Mouse (Mus musculus) forebrain, embryonic 12.5 days (tissue): ENCODE measurements around the gene Pltp. TPM values are rescaled to one million over a fixed set of nuclear protein-coding genes. Genes with fewer than 3 reads are reported as not detected.
"Not testable (repeated sequence)": the region's sequence is repeated elsewhere in the genome, so short reads cannot be mapped to it uniquely, and the experiment has no call there.

Experiments
- ATAC-seq: fragments of 200-750 bp; cut with Nextera tagmentation; 2 replicates; pipeline ENCODE4 v1.8.0; 2017; ENCODE audit warnings: moderate TSS enrichment; ENCODE audit not compliant: low FRiP score
- H3K27ac ChIP-seq: fragments of 300-500 bp; sonication (generic); 2 replicates; pipeline ENCODE4 v1.5.1; 2016; ENCODE audit warnings: mild to moderate bottlenecking
- H3K27me3 ChIP-seq: fragments of 300-500 bp; sonication (generic); 2 replicates; pipeline ENCODE4 v1.6.1; 2016; ENCODE audit warnings: mild to moderate bottlenecking
- H3K36me3 ChIP-seq: fragments of 300-500 bp; sonication (generic); replicated peaks from 2 replicates; pipeline ENCODE4 v1.6.1; 2016; ENCODE audit warnings: mild to moderate bottlenecking
- H3K4me1 ChIP-seq: fragments of 300-500 bp; sonication (generic); 2 replicates; pipeline ENCODE4 v1.6.1; 2016
- H3K4me2 ChIP-seq: fragments of 300-500 bp; sonication (generic); 2 replicates; pipeline ENCODE4 v1.6.1; 2016; ENCODE audit warnings: mild to moderate bottlenecking, moderate library complexity
- H3K4me3 ChIP-seq: fragments of 300-500 bp; sonication (generic); replicated peaks from 2 replicates; pipeline ENCODE4 v1.5.1; 2016; ENCODE audit warnings: mild to moderate bottlenecking
- H3K9ac ChIP-seq: fragments of 300-500 bp; sonication (generic); 2 replicates; pipeline ENCODE4 v1.6.1; 2016; ENCODE audit warnings: mild to moderate bottlenecking
- H3K9me3 ChIP-seq: fragments of 300-500 bp; sonication (generic); 2 replicates; pipeline ENCODE4 v1.6.1; 2016
- WGBS: fragments of 180-500 bp; shearing (Covaris S2); methylation state at CpG from one replicate; pipeline ENCODE4 v1.1.7; 2016; 5-methylcytosine and 5-hydroxymethylcytosine counted together
- polyA plus RNA-seq: library from polyadenylated mRNA; unstranded; fragments of >200 nt; fragmentation: Nextera tagmentation; extraction: Ambion mirVana; gene quantifications from 2 replicates; pipeline ENCODE4 v1.2.1, GENCODE M21; 2016

The Pltp gene
- polyA plus RNA-seq, 1 experiment from 2014 or later: 40.4 TPM

DNA sequence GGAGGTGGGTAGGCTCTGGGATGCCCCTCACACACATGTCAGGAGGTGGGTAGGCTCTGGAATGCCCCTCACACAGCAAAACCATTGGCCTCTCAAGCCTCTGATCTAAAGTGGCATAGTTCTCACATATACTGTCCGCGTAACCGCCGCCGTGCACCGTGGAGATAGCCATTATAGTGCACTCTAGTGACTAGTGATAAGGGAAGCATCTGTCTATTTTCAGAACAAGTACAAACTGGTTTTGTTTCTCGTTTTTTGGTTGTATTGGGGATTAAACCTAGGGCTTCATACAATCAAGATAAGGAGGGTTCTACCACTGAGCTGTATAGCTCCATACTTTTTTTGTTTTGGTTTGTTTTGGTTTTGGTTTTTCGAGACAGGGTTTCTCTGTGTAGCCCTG lies 41.7 kb downstream of the Pltp start:
- H3K4me2 ChIP-seq: no peak overlapping the region
- 89% methylated on average over 8 of the region's 8 CpGs for WGBS
- no peak overlapping the region for H3K4me3 ChIP-seq
- no peak for ATAC-seq
- H3K36me3 ChIP-seq: peaks cover 9% of the 10 kb centered on the region
- no peaks in the 10 kb centered on the region for H3K27me3 ChIP-seq
- H3K9me3 ChIP-seq: no peaks in the 10 kb centered on the region
- no peak overlapping the region for H3K27ac ChIP-seq
- no peaks in the 10 kb centered on the region; the same call in 1 of the 2 replicates for H3K4me1 ChIP-seq
- H3K9ac ChIP-seq: no peak overlapping the region

DNA sequence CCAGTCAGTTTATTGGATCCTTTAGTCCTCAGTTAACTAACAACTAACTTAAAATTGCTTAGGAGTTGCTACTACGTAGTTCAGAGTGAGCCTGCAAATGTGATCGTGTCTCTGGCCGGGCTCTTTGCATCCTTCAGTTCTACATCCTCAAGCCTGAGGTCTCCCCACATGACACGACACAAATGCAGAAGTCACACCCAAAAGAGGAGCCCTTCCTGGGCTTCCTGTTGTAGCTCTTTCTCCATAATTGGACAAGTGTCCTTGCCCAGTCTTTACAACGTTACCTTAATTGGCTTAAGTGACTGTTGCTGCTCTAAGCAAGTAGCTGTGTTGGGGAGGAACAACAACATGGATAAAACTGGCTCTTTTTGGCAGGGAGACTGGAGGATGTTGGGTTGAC lies 42.2 kb downstream of the Pltp start:
- ATAC-seq: no peak
- 89% methylated on average over 5 of the region's 5 CpGs for WGBS

DNA sequence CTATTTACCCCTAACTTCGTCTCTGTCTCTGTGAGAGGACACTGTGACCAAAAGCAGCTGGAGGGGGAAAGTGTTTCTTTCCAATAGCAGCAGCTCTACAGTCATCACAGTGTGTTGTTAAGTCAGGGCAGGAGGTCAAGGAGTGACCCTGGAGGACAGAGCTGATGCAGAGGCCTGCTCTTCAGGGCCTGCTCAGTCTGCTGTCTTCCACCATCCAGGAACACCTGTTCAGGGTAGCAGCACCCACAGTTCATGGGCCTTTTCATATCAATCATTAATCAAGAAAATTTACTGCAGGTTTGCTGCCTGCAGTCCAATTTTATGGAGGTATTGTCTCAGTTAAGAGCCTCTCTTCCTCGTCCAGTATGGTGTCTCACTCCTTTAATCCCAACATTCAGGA lies 44.0 kb downstream of the Pltp start:
- Histone ChIP-seq H3K27ac (no peak overlapping the region), H3K4me1 (no peaks in the 10 kb centered on the region; the same call in 1 of the 2 replicates), H3K4me3 (no peak overlapping the region), H3K9me3 (no peaks in the 10 kb centered on the region), H3K4me2 (no peak overlapping the region), H3K9ac (no peak overlapping the region), H3K27me3 (no peaks in the 10 kb centered on the region), H3K36me3 (no peaks in the 10 kb centered on the region; the same call in 1 of the 2 replicates)
- WGBS: 66% methylated on average over 2 of the region's 2 CpGs
- no peak for ATAC-seq

More for the DNA sequence above, 42.2 kb downstream of the Pltp start:
- no peaks in the 10 kb centered on the region for H3K9me3 ChIP-seq
- H3K9ac ChIP-seq: no peak overlapping the region
- no peak overlapping the region for H3K4me2 ChIP-seq
- no peak overlapping the region for H3K4me3 ChIP-seq
- peaks cover 5% of the 10 kb centered on the region; the same call in 1 of the 2 replicates for H3K36me3 ChIP-seq
- no peaks in the 10 kb centered on the region; the same call in 1 of the 2 replicates for H3K4me1 ChIP-seq
- H3K27ac ChIP-seq: no peak overlapping the region
- H3K27me3 ChIP-seq: no peaks in the 10 kb centered on the region

DNA sequence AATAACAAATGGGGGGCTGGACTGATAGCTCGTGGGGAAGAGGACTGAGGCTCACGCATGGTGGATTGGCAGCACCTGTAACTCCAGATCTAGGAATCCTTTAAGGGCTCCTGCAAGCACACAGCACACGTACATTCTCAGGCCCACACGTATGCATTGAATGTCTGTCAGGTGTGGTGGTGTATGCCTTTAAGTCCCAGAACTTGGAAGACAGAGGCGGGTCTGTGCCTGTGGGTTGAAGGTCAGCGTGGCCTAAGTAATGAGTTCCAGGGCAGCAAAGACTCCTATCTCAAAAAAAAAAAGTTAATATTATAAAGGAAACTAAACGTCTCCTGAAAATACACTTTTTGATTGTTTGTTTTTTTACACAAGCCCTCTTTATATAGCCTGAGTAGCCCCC lies 50.9 kb downstream of the Pltp start:
- no peak overlapping the region for H3K4me3 ChIP-seq
- H3K4me1 ChIP-seq: peaks cover 23% of the 10 kb centered on the region
- H3K27me3 ChIP-seq: no peaks in the 10 kb centered on the region
- ATAC-seq: no peak
- no peaks in the 10 kb centered on the region; the same call in 1 of the 2 replicates for H3K36me3 ChIP-seq
- H3K9me3 ChIP-seq: no peaks in the 10 kb centered on the region
- H3K27ac ChIP-seq: no peak overlapping the region
- H3K9ac ChIP-seq: no peak overlapping the region
- WGBS: 85% methylated on average over 7 of the region's 7 CpGs
- H3K4me2 ChIP-seq: no peak overlapping the region

DNA sequence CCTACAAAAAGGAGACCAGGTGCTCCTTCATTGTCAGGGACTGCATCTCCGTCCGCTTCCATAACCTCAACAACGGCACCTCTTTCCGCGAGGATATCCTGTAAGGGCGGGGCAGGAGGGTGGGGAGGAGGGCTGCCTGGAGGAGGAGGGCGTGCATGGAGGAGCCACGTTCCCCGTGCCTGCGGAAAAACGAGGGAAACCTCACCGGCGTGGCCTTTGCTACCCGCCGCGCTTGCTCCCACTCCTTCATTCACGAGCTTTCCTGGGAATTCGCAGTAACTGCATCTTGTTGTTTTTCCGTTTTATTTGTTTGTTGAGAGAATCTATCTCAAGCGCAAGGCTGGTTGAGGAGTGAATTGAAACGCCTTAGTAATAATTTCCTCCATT lies 52.2 kb downstream of the Pltp start:
- H3K27me3 ChIP-seq: no peaks in the 10 kb centered on the region
- H3K9me3 ChIP-seq: no peaks in the 10 kb centered on the region
- H3K4me1 ChIP-seq: peaks cover 23% of the 10 kb centered on the region
- peaks cover 5% of the 10 kb centered on the region; the same call in 1 of the 2 replicates for H3K36me3 ChIP-seq
- H3K4me2 ChIP-seq: peak overlapping the region; percentile 91
- peak; percentile 72 for ATAC-seq
- peak overlapping the region; percentile 74 for H3K4me3 ChIP-seq
- peak overlapping the region; percentile 83 for H3K27ac ChIP-seq
- peak overlapping the region; percentile 76 for H3K9ac ChIP-seq
- under 1% methylated on average over 21 of the region's 21 CpGs for WGBS

DNA sequence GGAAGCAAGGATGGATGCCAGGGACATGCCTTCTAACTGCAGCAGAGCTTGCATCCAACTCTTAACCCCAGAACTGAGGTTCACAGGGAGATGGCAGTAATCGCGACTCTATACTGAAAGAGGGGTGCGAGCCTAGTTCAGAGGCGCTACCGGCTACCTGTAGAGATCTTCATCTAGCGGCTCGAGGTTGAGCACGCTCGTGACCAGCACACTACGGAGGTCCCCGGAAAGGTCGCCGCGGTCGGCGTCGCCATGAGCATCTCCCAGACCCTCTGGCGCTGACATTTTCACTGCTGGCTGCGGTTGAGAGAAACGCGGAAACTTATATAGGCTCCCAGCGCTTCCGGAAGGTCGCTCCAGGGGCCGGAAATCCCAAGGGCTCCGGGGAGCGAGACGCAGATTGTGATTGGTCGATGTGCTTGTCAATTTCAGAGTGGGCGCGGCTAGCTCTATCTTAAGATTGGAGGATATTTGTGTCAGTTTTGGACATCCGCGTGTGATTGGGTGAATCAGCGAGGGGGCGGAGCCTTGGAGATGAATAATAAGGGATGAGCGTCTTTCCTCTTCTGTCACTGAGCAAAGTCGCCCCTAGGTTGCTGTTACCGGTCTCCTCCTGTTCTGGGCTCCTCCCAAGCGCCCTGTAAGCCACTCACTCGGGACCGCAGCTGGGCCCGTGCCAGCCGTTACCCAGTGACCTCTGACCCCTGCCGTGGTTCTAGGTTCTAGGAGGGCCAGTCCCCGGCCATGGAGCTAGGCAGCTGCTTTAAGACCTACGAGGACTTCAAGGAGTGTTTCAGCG lies 52.8 kb downstream of the Pltp start, which contains the start of the genes Acot8 and Zswim3:
Gene Acot8, minus strand, starts transcription at position 350 of the 799 bp plus-strand sequence.
Gene Zswim3, plus strand, starts transcription at position 566 of the 799 bp plus-strand sequence.
- Histone ChIP-seq H3K9ac (peak within 1 kb of the TSS; percentile 87), H3K4me2 (peak within 1 kb of the TSS; percentile 91), H3K36me3 (peaks cover 9% of the 10 kb centered on the region; the same call in 1 of the 2 replicates), H3K4me1 (peaks cover 23% of the 10 kb centered on the region), H3K27me3 (no peaks in the 10 kb centered on the region), H3K9me3 (no peaks in the 10 kb centered on the region), H3K27ac (peak within 1 kb of the TSS; percentile 83), H3K4me3 (peak within 1 kb of the TSS; percentile 74)
- peak; percentile 97 for ATAC-seq
- under 1% methylated on average over 47 of the region's 47 CpGs for WGBS

DNA sequence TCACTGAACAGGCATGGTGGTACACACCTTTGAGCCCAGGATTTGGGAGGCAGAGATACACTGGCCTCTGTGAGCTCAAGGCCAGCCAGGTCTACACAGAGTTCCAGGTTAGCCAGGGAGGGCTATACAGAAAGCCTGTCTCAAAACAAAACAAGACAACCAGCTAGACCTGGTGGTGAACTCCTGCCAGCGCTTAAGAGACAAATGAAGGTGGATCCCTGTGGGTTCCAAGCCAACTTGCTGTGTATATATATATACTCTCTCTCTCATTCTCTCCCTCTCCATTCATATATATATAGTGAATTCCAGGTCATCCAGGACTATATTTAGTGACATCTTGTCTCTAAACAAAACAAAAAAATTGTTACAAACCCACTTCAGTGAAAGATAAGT lies 53.6 kb downstream of the Pltp start:
- H3K4me3 ChIP-seq: peak overlapping the region; percentile 74
- peak overlapping the region; percentile 87 for H3K4me2 ChIP-seq
- H3K27me3 ChIP-seq: no peaks in the 10 kb centered on the region
- peaks cover 23% of the 10 kb centered on the region for H3K4me1 ChIP-seq
- no peak for ATAC-seq
- H3K9me3 ChIP-seq: no peaks in the 10 kb centered on the region
- WGBS: 74% methylated on average over 1 of the region's 1 CpGs
- H3K27ac ChIP-seq: no peak overlapping the region
- H3K36me3 ChIP-seq: peaks cover 17% of the 10 kb centered on the region; the same call in 1 of the 2 replicates
- peak overlapping the region; percentile 87 for H3K9ac ChIP-seq

DNA sequence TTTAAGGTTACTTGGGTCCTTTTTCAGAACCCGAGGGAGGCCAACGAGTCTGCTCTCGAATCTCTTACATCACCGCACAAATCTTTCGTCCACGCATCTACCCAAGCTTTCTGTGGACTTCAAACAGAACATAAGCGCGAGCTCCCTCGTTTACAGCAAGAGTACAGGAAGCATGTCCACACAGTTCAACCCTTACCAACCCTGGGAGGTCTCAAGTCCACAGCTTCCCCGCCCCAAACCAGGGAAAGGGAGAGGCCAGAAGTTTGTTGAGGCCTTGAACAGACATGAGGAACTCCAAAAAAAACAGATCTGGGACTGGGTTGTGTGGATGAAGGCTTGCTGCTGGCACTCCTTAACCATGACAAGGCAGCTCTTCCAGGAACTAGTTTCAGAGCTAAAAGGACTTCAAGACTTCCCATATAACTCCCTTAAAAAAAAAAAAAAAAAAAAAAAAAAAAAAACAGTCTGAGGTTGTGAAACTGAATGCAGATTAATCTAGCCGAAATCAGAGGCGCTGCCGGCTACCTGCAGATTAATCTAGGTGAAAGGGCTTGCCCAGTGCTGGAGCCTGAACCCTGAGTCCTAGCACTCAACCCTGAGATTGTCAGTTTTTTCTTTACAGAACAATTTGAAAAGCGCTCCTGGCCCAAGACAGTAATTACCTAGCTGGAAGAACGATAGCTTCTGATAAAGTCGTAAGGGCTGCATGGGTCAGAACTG lies 54.1 kb downstream of the Pltp start:
- Histone ChIP-seq H3K27ac (no peak overlapping the region), H3K27me3 (no peaks in the 10 kb centered on the region), H3K9ac (peak overlapping the region; percentile 87; the same call in 1 of the 2 replicates), H3K4me3 (peak overlapping the region; percentile 74), H3K9me3 (no peaks in the 10 kb centered on the region), H3K4me2 (peak overlapping the region; percentile 87), H3K36me3 (peaks cover 20% of the 10 kb centered on the region), H3K4me1 (peaks cover 23% of the 10 kb centered on the region)
- WGBS: 92% methylated on average over 16 of the region's 16 CpGs
- ATAC-seq: no peak

DNA sequence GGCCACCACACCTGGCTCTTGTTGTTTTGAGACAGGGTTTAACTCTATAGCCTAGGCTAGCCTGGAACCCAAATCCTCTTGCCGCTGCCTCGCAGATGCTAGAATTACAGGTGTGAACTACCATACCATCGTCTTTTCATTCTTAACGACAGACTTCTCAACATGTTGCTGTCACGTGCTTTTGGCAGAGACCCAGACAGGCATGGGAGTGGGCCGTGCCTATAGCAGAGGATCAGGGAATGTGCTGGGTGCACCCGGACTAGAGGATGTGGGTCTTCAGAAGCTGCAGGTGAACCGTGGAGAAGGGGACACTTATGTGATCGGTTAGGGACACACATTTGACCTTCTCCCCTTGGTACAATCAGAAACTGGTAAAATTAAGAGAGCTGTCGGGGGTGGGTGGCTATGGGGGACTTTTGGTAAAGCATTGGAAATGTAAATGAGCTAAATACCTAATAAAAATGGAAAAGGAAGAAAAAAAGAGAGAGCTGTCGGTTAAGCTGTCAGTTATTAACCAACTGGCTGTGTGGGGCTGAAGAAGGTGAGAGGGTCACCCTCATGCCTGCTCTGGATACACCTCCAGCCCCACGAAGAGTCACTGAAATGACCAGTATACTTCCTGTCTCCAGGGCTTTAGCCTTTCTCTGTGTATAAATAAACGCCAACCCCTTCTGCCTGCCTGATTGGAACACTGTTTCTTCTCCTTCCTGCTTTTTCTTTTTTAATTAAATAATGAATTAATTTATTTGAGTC lies 57.1 kb downstream of the Pltp start:
- Histone ChIP-seq H3K9ac (no peak overlapping the region), H3K36me3 (peaks cover 42% of the 10 kb centered on the region), H3K27me3 (no peaks in the 10 kb centered on the region), H3K4me2 (no peak overlapping the region), H3K9me3 (no peaks in the 10 kb centered on the region), H3K4me3 (no peak overlapping the region), H3K27ac (no peak overlapping the region), H3K4me1 (peaks cover 12% of the 10 kb centered on the region)
- no peak for ATAC-seq
- WGBS: 93% methylated on average over 13 of the region's 13 CpGs

DNA sequence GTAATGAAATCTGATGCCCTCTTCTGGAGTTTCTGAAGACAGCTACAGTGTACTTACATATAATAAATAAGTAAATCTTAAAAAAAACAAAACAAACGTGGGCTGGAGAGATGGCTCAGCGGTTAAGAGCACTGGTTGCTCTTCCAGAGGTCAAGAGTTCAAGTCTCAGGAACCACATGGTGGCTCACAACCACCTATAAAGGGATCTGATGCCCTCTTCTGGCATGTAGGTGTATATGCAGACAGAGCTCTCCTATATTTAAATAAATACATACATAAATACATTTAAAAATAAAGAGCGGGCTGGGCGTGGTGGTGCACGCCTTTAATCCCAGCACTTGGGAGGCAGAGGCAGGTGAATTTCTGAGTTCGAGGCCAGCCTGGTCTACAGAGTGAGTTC lies 59.0 kb downstream of the Pltp start:
- peaks cover 52% of the 10 kb centered on the region for H3K36me3 ChIP-seq
- H3K4me1 ChIP-seq, H3K27me3 ChIP-seq, H3K27ac ChIP-seq, H3K4me3 ChIP-seq, H3K9ac ChIP-seq, H3K4me2 ChIP-seq, ATAC-seq, H3K9me3 ChIP-seq: not testable (repeated sequence)
- WGBS: 86% methylated on average over 6 of the region's 6 CpGs

DNA sequence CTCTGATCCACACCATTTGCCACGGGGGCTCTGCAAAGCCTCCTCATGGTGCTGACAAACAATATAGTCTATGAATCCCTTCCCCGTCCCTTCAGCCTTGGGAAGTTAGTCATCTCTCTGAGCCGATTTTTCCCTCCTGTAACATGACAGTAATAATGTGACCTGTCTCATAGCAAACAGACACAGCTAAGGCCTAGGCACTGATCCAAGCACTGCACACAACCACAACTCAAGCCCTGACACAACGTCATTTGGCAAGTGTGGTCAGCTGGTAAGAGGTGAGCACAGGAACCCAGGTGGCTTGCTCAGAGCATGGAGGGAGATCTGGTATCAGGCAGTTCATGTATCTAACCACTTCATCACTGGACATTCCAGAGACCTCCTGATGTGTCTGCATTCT lies 61.6 kb downstream of the Pltp start:
- Histone ChIP-seq H3K27me3 (no peaks in the 10 kb centered on the region), H3K27ac (no peak overlapping the region), H3K9me3 (no peaks in the 10 kb centered on the region), H3K4me1 (no peaks in the 10 kb centered on the region), H3K4me3 (no peak overlapping the region), H3K36me3 (peaks cover 75% of the 10 kb centered on the region), H3K9ac (no peak overlapping the region), H3K4me2 (no peak overlapping the region)
- ATAC-seq: no peak
- 88% methylated on average over 4 of the region's 4 CpGs for WGBS

DNA sequence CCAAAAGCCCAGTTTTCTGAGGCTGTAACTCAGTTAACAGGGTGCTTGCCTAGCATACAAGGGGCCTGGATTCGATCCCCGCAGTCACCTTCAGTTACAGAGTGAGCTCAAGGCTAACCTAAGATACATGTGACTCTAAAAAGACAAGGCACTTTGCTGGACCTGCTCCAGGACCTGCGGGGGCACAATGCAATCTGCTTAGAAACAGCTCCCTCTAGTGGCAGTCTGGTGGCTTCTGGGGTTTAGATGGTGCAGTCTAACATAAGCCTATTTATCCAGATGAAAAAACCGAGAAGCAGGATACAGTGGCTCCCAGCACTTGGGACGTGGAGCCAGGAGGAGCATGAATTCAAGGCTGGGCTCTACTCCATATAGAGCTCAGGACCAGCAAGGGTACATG lies 63.2 kb downstream of the Pltp start:
- H3K4me3 ChIP-seq: no peak overlapping the region
- 33% methylated on average over 5 of the region's 5 CpGs for WGBS
- H3K9ac ChIP-seq: no peak overlapping the region
- peak; percentile 56; the same call in 1 of the 2 replicates for ATAC-seq
- peaks cover 73% of the 10 kb centered on the region for H3K36me3 ChIP-seq
- H3K27me3 ChIP-seq: no peaks in the 10 kb centered on the region
- no peak overlapping the region for H3K4me2 ChIP-seq
- no peak overlapping the region for H3K27ac ChIP-seq
- H3K4me1 ChIP-seq: no peaks in the 10 kb centered on the region
- no peaks in the 10 kb centered on the region for H3K9me3 ChIP-seq
